Mouse (Mus musculus) limb, embryonic 10.5 days (tissue): ENCODE results near the gene Ctnnbl1. TPM values are rescaled to one million over a fixed set of nuclear protein-coding genes. Genes with fewer than 3 reads are reported as not detected.
A peak's percentile ranks its signal among the peaks of the same experiment; 100 is the strongest.

Experiments used
- DNase-seq: peaks from one replicate; pipeline ENCODE4 v3.0.0-alpha.2; 2017; ENCODE audit warnings: low spot score
- H3K27ac ChIP-seq: fragments of 300-500 bp; sonication (generic); 2 replicates; pipeline ENCODE4 v1.5.1; 2016; ENCODE audit warnings: mild to moderate bottlenecking
- H3K27me3 ChIP-seq: fragments of 300-500 bp; sonication (generic); 2 replicates; pipeline ENCODE4 v1.6.1; 2016; ENCODE audit warnings: low read depth, mild to moderate bottlenecking; ENCODE audit not compliant: poor library complexity, severe bottlenecking
- H3K36me3 ChIP-seq: fragments of 300-500 bp; sonication (generic); 2 replicates; pipeline ENCODE4 v1.6.1; 2016; ENCODE audit warnings: mild to moderate bottlenecking, moderate library complexity
- H3K4me1 ChIP-seq: fragments of 300-500 bp; sonication (generic); 2 replicates; pipeline ENCODE4 v1.6.1; 2016
- H3K4me3 ChIP-seq: fragments of 300-500 bp; sonication (generic); 2 replicates; pipeline ENCODE4 v1.5.1; 2016; ENCODE audit warnings: mild to moderate bottlenecking, moderate library complexity
- H3K9me3 ChIP-seq: fragments of 300-500 bp; sonication (generic); replicated peaks from 2 replicates; pipeline ENCODE4 v1.6.1; 2016; ENCODE audit warnings: mild to moderate bottlenecking
- WGBS: fragments of 180-500 bp; shearing (Covaris S2); methylation state at CpG from one replicate; pipeline ENCODE4 v1.1.7; 2016; 5-methylcytosine and 5-hydroxymethylcytosine counted together
- polyA plus RNA-seq: library from polyadenylated mRNA; unstranded; fragments of >200 nt; fragmentation: Nextera tagmentation; extraction: Ambion mirVana; gene quantifications from 2 replicates; pipeline ENCODE4 v1.2.1, GENCODE M21; 2016

Gene Ctnnbl1
- polyA plus RNA-seq, result 90.7 and 97.8 TPM in 2 replicates

DNA sequence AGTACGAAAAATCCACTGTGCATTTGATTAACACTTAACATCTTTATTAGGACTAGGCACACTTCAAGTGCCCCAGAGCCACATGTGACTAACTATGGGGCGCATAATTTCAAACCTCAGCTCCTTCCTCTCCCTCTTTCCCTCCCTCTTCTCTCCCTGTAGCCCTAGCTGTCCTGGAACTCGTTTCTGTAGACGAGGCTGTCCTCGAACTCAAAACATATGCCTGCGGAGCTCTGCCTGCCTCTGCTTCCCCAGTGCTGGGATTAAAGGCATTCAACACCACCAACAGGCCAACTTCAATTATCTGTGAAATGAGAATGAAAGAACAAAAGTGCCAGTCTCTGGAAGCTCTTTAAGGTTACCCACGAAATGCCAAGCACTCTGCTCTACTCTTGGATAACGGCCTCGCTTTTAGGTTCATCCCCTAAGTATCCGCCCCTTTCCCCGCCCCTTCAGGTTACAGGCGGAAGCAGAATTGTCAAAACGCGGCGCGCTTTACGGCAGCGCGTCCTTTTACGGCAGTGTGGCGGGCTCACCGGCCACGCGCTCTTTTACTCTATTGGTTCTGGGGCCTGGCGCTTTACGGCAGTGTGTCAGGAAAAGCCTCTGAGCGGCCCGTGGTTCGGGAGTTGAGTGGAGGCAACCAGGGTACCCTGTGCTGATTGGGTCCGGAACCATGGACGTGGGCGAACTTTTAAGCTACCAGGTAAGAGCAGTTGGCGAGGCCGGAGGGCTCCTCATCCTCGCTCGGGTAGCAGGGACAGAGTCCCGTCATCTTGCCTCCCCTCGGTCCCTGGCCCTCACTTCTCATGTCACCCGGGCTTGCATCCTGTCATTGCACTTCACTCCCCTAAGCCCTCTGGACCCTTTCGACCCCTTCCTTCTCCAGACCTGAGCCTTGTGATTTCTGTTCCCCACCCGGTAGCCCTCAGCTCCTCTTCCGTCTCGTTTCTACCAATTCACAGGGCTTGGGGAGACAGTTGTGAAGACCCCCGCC lies at the start of gene Ctnnbl1:
TSS of gene Ctnnbl1 (plus strand) at position 548 of the 997 bp plus-strand sequence.
- 12% methylated on average over 44 of the region's 44 CpGs for WGBS
- Histone ChIP-seq H3K4me3 (peak within 1 kb of the TSS; percentile 81), H3K27ac (peak within 1 kb of the TSS; percentile 77), H3K9me3 (no peaks in the 10 kb centered on the region), H3K36me3 (no peaks in the 10 kb centered on the region), H3K4me1 (peaks cover 6% of the 10 kb centered on the region), H3K27me3 (no peaks in the 10 kb centered on the region)
- peak; percentile 100 for DNase-seq

DNA sequence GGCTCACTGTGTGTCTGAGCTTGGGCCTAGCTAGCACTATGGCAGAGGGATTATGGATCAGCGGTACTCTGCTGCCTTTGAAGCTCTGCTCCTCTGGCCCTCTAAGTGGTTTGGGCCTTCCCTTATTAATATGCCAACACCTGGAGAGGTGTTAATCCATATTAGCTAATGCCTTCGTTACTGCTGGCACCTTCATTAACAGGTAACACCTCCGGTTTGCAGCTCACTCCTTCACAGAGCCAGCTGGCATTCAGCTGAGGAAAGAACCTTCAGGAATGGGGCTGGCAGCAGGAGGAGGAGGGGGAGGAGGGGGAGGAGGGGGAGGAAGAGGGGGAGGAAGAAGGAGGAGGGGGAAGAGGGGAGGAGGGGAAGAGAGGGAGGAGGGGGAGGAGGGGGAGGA lies 49.7 kb upstream of the Ctnnbl1 start:
- peaks cover 22% of the 10 kb centered on the region for H3K4me1 ChIP-seq
- H3K36me3 ChIP-seq, result no peaks in the 10 kb centered on the region
- H3K27me3 ChIP-seq, result no peaks in the 10 kb centered on the region
- no peak overlapping the region for H3K4me3 ChIP-seq
- DNase-seq, result no peak
- H3K27ac ChIP-seq, result no peak overlapping the region
- WGBS, result 32% methylated on average over 3 of the region's 3 CpGs
- no peaks in the 10 kb centered on the region for H3K9me3 ChIP-seq

DNA sequence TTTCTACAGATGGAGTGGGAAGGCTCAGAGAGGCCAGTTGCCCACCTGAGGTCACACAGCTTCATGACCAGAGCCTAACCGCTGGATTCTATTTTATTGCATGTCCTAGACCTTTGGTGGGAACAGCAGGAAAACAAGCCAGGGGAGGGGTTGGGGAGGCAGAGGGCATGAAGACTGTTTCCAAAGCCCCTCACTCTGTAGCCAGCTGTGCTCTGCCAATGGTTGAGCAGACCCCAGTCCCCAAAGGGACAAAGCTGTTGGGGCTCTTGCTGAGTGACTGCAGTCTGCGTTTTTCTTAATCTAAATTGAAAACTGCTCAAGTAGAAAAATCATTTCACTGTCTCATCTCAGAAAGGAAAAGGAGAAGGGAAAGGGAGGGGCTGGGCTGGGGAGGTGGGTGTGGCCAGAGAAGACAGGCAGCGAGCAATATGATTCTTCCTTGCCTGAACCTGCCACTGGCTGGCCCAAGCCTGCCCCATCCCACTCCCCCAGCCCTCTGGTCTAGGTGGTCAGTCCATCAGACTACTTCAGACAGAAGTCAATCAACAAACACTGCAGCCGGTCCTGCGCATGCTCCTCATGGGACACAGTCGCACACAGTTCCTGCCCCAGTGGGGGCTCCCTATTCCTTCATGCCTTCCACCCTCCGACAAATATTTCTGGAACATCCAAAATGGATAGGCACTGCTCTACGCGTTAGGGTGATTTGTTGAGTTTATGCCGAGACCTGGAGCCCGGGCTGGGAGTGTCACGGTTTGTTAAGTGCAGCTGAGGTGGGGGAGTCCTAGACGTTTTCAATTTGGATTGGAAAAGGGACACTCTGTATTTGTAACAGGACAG lies 45.7 kb upstream of the Ctnnbl1 start:
- Histone ChIP-seq H3K27ac (peak overlapping the region; percentile 54; the same call in 1 of the 2 replicates), H3K4me3 (no peak overlapping the region; the same call in 1 of the 2 replicates), H3K36me3 (no peaks in the 10 kb centered on the region), H3K4me1 (peaks cover 41% of the 10 kb centered on the region), H3K27me3 (no peaks in the 10 kb centered on the region), H3K9me3 (no peaks in the 10 kb centered on the region)
- 69% methylated on average over 13 of the region's 13 CpGs for WGBS
- DNase-seq, result no peak

DNA sequence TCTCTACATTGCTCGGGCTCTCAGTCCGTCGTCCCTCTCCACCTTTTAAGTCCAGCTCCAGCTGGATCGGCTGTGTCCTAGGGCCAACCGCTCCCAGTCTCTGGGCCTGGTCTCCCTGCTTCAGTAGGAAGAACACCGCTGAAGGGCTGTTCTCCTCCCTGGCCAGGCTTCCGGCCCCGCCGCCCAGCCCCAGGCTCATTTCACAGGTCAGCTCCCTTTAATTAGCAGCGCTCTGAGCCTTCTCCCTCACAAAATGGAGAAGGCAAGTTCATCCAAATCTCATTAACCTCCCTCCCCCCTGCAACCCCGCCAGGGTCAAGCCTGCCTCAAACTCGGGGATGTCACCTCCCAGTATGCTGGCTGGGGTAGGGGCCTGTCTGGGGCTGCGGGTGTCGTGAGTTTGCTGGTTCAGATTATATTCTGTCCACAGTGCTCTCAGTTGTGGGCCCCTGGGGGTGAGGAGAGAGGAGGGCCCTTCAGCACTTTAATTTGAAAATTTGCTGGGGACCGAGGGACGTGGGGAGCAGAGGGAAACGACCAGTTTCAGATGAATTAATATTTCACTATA lies 44.8 kb upstream of the Ctnnbl1 start:
- no peaks in the 10 kb centered on the region for H3K9me3 ChIP-seq
- H3K4me3 ChIP-seq, result peak overlapping the region; percentile 9; the same call in 1 of the 2 replicates
- peaks cover 44% of the 10 kb centered on the region for H3K4me1 ChIP-seq
- peak; percentile 65 for DNase-seq
- H3K27ac ChIP-seq, result peak overlapping the region; percentile 54
- no peaks in the 10 kb centered on the region for H3K27me3 ChIP-seq
- WGBS, result 19% methylated on average over 17 of the region's 17 CpGs
- H3K36me3 ChIP-seq, result no peaks in the 10 kb centered on the region

DNA sequence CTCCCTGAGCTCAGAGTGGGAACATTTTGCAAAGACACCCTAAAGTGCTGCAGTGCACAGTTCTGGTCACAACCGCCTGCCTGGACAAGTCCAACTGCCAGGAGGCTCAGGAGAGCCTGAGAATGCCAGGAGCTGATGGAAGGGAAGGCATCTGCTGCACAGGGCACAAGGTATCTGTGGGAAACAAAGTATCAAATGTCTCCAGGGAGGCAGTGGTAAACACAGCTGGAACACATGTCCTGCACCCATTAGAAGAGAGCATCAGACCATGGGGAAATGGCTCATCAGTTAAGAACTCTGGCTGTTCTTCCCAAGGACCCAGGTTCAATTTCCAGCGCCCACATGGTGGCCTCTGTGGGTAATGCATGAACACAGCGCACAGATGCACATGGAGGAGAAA lies 43.6 kb upstream of the Ctnnbl1 start:
- Histone ChIP-seq H3K27me3 (no peaks in the 10 kb centered on the region), H3K4me1 (peaks cover 39% of the 10 kb centered on the region), H3K9me3 (no peaks in the 10 kb centered on the region), H3K27ac (no peak overlapping the region), H3K4me3 (no peak overlapping the region), H3K36me3 (no peaks in the 10 kb centered on the region)
- 77% methylated on average over 3 of the region's 3 CpGs for WGBS
- DNase-seq, result no peak

DNA sequence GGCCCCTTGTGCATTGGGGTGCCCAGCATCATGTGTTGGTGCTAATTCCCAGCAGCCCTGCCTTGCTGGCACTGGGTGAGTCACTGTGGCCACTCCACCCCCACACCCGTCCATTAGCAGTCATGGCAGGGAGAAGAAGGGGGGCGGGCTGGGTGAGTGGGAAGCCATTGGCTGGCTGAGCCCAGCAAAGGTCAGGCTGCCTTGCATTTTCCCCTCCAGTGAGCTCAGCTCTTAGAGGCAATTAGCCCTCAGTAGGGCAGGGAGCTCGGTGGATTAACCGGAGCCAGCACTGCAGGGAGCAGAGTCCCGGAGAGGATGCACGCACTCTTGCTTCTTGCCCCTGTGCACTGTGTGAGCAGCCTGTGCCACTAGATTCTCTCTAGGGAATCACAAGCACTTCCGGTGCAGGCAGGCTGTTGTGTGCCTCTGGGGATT lies 40.9 kb upstream of the Ctnnbl1 start:
- H3K4me3 ChIP-seq, result no peak overlapping the region
- H3K27ac ChIP-seq, result peak overlapping the region; percentile 21
- no peak for DNase-seq
- no peaks in the 10 kb centered on the region for H3K9me3 ChIP-seq
- no peaks in the 10 kb centered on the region for H3K27me3 ChIP-seq
- H3K4me1 ChIP-seq, result peaks cover 40% of the 10 kb centered on the region
- WGBS, result 24% methylated on average over 7 of the region's 7 CpGs
- no peaks in the 10 kb centered on the region for H3K36me3 ChIP-seq

DNA sequence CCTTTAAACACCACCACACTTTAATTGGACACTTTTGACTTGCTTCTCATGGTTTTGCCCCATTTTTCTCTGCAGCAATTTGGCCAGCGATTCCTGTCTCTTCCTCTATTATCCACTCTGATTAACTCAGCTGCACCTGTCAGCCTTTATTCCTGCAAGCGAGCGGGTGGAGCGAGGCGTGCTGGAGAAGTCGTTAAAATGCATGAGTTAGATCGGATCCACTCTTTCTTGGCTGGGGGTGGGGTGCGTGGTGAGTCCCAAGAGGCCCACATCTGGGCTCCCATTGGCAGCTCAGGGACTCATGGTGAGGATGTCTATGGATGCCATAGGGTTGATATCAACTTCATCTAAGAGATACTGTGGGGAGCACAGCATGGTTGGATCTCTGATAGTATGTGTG lies 34.0 kb upstream of the Ctnnbl1 start:
- 66% methylated on average over 8 of the region's 8 CpGs for WGBS
- Histone ChIP-seq H3K27ac (no peak overlapping the region), H3K9me3 (no peaks in the 10 kb centered on the region), H3K36me3 (no peaks in the 10 kb centered on the region), H3K4me3 (no peak overlapping the region), H3K27me3 (peaks cover 40% of the 10 kb centered on the region), H3K4me1 (peaks cover 32% of the 10 kb centered on the region)
- no peak for DNase-seq

DNA sequence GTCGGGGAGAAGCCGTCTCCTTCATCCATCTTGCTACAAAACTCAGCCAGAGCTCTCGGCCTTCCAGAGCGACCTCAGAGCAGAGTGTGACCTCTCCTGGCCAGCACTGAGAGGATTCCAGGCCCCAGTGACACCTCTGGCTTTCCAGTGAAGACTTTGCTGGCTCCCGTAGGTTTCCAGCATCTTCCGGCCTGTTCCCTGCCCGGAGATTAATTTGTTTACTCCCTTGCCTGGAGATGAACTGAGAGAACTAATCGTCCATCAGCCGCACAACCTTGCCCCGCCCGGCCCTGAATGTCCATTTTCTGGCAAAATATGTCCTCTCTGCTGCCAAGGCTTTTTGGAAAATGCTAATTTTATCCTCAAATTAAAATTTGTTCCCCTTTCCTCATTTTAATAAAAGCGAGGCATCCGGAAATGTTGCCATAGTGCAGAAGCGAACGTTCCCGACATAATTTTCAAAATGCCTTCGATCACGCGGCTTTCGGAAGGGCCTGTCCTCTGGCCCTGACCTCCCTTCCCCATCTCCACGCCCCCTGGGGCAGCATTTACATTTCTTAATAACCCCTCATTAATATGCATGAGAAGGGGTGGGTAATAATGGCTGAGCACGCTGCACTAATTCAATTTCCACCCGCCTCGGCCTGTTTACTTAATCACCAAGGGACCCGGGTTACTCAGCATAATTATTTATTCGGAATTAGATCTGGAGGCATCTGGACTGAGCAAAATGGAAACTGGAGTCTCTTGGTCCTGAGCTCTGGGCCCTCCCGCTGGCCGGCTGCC lies 32.0 kb upstream of the Ctnnbl1 start:
- Histone ChIP-seq H3K36me3 (no peaks in the 10 kb centered on the region), H3K4me1 (peaks cover 26% of the 10 kb centered on the region), H3K27me3 (peaks cover 40% of the 10 kb centered on the region), H3K27ac (no peak overlapping the region), H3K9me3 (no peaks in the 10 kb centered on the region), H3K4me3 (no peak overlapping the region)
- no peak for DNase-seq
- WGBS, result 35% methylated on average over 28 of the region's 28 CpGs

DNA sequence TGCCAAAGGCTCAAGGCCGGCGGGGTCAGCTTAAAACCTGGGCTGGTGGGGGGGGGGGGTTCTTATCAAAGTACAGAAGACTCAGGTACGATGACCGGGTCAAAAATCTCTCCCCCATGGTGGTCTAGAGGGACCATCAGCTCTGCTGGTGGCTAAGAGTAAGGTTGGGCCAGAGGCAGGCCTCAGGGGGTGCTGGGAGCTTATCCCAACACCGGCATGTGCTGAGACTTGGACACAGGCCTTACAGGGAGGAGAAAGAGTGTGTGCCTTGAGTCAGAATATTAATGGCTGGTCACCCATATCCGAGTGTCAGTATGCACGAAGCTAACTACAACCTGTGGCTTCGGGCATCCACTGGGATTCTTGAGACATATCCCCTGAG lies 31.4 kb upstream of the Ctnnbl1 start:
- Histone ChIP-seq H3K9me3 (no peaks in the 10 kb centered on the region), H3K27me3 (peaks cover 40% of the 10 kb centered on the region), H3K4me1 (peaks cover 26% of the 10 kb centered on the region), H3K27ac (no peak overlapping the region), H3K4me3 (no peak overlapping the region), H3K36me3 (no peaks in the 10 kb centered on the region)
- 56% methylated on average over 8 of the region's 8 CpGs for WGBS
- DNase-seq, result no peak

DNA sequence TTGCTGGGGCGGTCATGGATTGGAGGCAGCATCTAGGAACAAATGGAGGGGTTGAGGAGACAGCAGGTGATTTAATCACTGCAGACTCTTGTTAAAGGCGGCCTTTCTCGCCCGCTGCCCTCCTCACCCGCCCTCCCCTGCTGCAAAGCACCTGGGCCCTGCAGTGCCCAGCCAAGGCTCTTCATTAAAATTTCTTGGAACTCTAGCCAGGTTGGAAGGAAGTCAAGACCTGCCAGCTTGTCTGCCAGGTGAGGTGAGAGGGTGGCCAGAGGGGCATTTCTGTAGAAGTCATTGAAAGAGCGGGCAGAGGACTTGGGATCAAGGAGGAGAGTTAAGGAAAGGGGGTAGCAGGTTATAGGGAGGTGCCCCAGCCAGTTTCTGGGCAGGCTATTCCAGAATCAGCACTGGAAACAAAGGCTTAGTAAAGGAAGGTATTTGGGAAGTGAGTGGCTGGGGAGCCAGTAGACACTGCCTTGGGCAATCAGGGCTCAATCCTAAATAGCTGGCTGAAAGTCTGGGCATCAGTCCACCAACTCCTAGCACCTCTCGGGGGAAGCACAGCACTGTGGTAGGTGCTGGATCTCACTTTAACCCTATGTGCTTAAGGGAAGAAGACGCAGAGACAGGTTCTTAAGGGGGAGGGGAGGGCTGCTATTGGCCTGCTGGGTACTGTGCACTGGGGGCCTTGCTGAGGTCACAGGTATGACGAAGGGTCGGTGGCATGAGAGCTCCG lies 29.8 kb upstream of the Ctnnbl1 start:
- no peaks in the 10 kb centered on the region for H3K9me3 ChIP-seq
- peaks cover 26% of the 10 kb centered on the region for H3K4me1 ChIP-seq
- H3K4me3 ChIP-seq, result no peak overlapping the region
- WGBS, result 47% methylated on average over 11 of the region's 11 CpGs
- H3K36me3 ChIP-seq, result no peaks in the 10 kb centered on the region
- peaks cover 40% of the 10 kb centered on the region for H3K27me3 ChIP-seq
- DNase-seq, result no peak
- peak overlapping the region; percentile 15; the same call in 1 of the 2 replicates for H3K27ac ChIP-seq

DNA sequence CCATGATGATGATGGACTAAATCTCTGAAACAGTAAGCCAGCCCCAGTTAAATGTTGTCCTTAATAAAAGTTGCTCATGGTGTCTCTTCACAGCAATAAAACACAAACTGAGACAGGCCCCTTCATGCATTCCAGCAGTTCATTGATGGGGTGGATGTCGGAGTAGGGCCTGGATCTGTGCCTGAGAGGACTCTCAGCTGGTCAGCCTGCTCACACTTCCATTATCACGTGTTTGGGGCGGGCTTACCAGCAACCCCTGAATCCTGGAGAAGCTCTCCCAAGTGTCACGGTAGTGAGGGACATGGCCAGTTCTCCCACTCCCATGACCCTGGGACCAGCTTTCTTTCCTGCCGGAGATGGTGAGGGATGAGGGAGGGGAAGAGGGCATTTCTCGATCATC lies 24.5 kb upstream of the Ctnnbl1 start:
- Histone ChIP-seq H3K9me3 (no peaks in the 10 kb centered on the region), H3K36me3 (no peaks in the 10 kb centered on the region), H3K27ac (no peak overlapping the region), H3K4me1 (peaks cover 23% of the 10 kb centered on the region), H3K27me3 (no peaks in the 10 kb centered on the region), H3K4me3 (no peak overlapping the region)
- WGBS, result 78% methylated on average over 6 of the region's 6 CpGs
- DNase-seq, result no peak
